Mouse (Mus musculus): ENCODE results near the gene 4930470P17Rik. TPM values are rescaled to one million over a fixed set of nuclear protein-coding genes. Genes with fewer than 3 reads are reported as not detected.

4930470P17Rik gene
- total and polyA plus RNA-seq, 2 experiments from 2014 or later = not detected

DNA sequence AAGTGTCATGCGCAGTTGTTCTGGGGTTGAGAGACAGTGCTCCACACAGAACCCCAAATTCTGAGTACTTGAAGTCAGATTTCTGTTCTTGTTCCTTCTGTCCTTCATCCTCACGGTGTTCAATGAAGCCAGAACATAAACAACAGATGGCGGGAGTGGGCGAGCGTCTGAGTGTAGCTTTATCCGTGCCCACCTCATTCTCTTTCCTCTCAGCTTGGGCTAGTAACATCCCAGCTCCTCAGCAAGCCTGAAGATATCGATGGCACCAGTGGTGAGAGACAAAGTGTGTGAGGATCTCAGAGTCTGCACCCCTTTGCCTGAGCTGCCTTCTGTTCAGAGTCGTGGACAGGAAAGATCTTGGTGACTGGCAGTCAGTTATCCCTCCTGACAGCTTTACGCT is 62.6 kb downstream of the 4930470P17Rik start:
- ATAC-seq (ENCODE audit: low FRiP score) = no peak
- H3K9me3 ChIP-seq (ENCODE audit: low read length) = no peaks in the 10 kb centered on the region

DNA sequence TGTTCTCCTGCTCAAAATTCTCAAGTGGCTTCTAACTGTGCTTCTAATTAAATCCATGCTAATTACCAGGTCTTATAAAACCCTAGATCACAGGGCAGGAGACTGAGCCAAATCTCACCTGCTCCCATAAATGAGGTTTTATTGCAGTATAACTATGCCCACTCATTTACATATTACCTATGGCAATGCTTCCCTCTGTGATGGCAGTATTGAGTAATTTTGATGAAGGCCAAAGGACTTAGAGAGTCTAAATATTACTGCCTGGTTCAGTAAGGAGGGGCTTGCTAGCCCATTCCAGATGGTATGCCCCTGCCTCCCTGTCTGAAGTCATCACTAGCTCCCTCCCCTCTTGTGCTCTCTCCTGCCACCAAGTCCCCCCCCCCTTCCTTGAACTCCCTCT is 66.0 kb downstream of the 4930470P17Rik start:
- H3K9ac ChIP-seq (replicated peaks; ENCODE audit: low read length, poor library complexity, severe bottlenecking) = no peak overlapping the region
- H3K36me3 ChIP-seq (ENCODE audit: insufficient read depth, low read length) = no peaks in the 10 kb centered on the region
- no peak for TF ChIP-seq CTCF (IDR thresholded peaks at IDR 0.05)
- ATAC-seq (ENCODE audit: low FRiP score) (no peak), DNase-seq (ENCODE audit: low spot score) (peak; percentile 51)
- no peak overlapping the region for H3K4me2 ChIP-seq (ENCODE audit: low read depth, low read length, poor library complexity, severe bottlenecking)
- no peaks in the 10 kb centered on the region for H3K9me3 ChIP-seq (ENCODE audit: low read length)
- no peak overlapping the region for H3K27ac ChIP-seq (ENCODE audit: low read depth, low read length)
- no peak overlapping the region for H3K4me3 ChIP-seq (ENCODE audit: low read depth, low read length)
- H3K4me1 ChIP-seq (ENCODE audit: insufficient read depth, low read length) = no peaks in the 10 kb centered on the region
- no peaks in the 10 kb centered on the region for H3K27me3 ChIP-seq (ENCODE audit: insufficient read depth, low read length)

More for the DNA sequence above, 62.6 kb downstream of the 4930470P17Rik start:
- Histone ChIP-seq H3K27ac (ENCODE audit: low read depth, low read length) (no peak overlapping the region), H3K27me3 (ENCODE audit: insufficient read depth, low read length) (no peaks in the 10 kb centered on the region), H3K4me1 (ENCODE audit: insufficient read depth, low read length) (no peaks in the 10 kb centered on the region), H3K4me3 (ENCODE audit: low read depth, low read length) (no peak overlapping the region), H3K36me3 (ENCODE audit: insufficient read depth, low read length) (no peaks in the 10 kb centered on the region), H3K4me2 (ENCODE audit: low read depth, low read length, poor library complexity, severe bottlenecking) (no peak overlapping the region), H3K9ac (replicated peaks; ENCODE audit: low read length, poor library complexity, severe bottlenecking) (no peak overlapping the region)
- no peak for TF ChIP-seq CTCF (IDR thresholded peaks at IDR 0.05)
- no peak for DNase-seq (ENCODE audit: low spot score)
- 85% methylated on average over 9 of the region's 9 CpGs for WGBS

GRCm38 (mm10) chr2:170534803-170535174 is 67.0 kb downstream of the 4930470P17Rik start:
- no peak for ATAC-seq (ENCODE audit: low FRiP score)
- Histone ChIP-seq H3K9ac (replicated peaks; ENCODE audit: low read length, poor library complexity, severe bottlenecking) (no peak overlapping the region), H3K27me3 (ENCODE audit: insufficient read depth, low read length) (no peaks in the 10 kb centered on the region), H3K4me1 (ENCODE audit: insufficient read depth, low read length) (no peaks in the 10 kb centered on the region), H3K27ac (ENCODE audit: low read depth, low read length) (no peak overlapping the region), H3K4me2 (ENCODE audit: low read depth, low read length, poor library complexity, severe bottlenecking) (no peak overlapping the region), H3K36me3 (ENCODE audit: insufficient read depth, low read length) (no peaks in the 10 kb centered on the region), H3K4me3 (ENCODE audit: low read depth, low read length) (no peak overlapping the region), H3K9me3 (ENCODE audit: low read length) (no peaks in the 10 kb centered on the region)
- WGBS = 91% methylated on average over 11 of the region's 11 CpGs
- no peak for TF ChIP-seq CTCF (IDR thresholded peaks at IDR 0.05)
- no peak for DNase-seq (ENCODE audit: low spot score)

DNA sequence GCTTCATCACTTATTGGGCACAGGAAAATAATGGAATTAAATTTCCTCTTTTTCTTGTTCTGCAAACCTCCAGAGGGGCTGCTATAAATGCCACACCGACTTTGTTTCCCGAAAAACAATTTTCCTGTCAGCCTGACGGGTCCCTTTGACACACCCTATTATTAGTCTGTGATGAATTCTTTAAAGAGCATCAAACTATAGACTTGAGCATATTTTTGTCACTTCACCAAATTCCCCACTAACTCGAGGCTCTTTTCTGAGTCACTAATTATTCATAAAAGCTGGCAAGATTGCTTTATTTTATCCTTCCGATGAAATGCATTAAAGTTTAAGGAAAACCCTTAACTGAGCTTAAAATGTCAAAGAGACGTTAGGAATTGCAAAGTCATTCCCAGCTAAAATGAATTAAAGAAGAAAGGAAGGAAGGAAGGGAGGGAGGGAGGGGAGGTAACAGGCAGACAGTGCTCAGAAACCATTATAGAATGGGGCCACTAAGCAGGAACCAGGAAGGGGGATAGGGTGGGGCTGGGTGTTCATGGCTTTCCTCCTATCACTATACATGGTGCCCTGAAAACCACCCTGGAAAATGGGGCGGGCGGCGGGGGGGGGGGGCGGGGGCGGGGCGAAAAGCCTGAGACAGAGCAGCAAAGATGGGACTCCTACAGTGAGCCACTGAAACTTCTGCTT is 67.6 kb downstream of the 4930470P17Rik start:
- ATAC-seq (ENCODE audit: low FRiP score) (no peak), DNase-seq (ENCODE audit: low spot score) (no peak)
- Histone ChIP-seq H3K4me3 (ENCODE audit: low read depth, low read length) (no peak overlapping the region), H3K9me3 (ENCODE audit: low read length) (no peaks in the 10 kb centered on the region), H3K27ac (ENCODE audit: low read depth, low read length) (no peak overlapping the region), H3K27me3 (ENCODE audit: insufficient read depth, low read length) (no peaks in the 10 kb centered on the region), H3K9ac (replicated peaks; ENCODE audit: low read length, poor library complexity, severe bottlenecking) (no peak overlapping the region), H3K4me2 (ENCODE audit: low read depth, low read length, poor library complexity, severe bottlenecking) (no peak overlapping the region), H3K4me1 (ENCODE audit: insufficient read depth, low read length) (no peaks in the 10 kb centered on the region), H3K36me3 (ENCODE audit: insufficient read depth, low read length) (no peaks in the 10 kb centered on the region)
- 47% methylated on average over 8 of the region's 12 CpGs for WGBS
- TF ChIP-seq CTCF (IDR thresholded peaks at IDR 0.05) = no peak

- DNase-seq (ENCODE audit: low spot score) = no peak
- 91% methylated on average over 3 of the region's 3 CpGs for WGBS
- H3K9ac ChIP-seq (replicated peaks; ENCODE audit: low read length, poor library complexity, severe bottlenecking) = no peak overlapping the region
- no peak for ATAC-seq (ENCODE audit: low FRiP score)
- H3K4me3 ChIP-seq (ENCODE audit: low read depth, low read length) = no peak overlapping the region
- no peaks in the 10 kb centered on the region for H3K4me1 ChIP-seq (ENCODE audit: insufficient read depth, low read length)
- no peaks in the 10 kb centered on the region; the same call in 1 of the 2 replicates for H3K27me3 ChIP-seq (ENCODE audit: insufficient read depth, low read length)
- H3K9me3 ChIP-seq (ENCODE audit: low read length) = no peaks in the 10 kb centered on the region
- no peaks in the 10 kb centered on the region for H3K36me3 ChIP-seq (ENCODE audit: insufficient read depth, low read length)
- no peak overlapping the region for H3K27ac ChIP-seq (ENCODE audit: low read depth, low read length)
- TF ChIP-seq CTCF (IDR thresholded peaks at IDR 0.05) = no peak
- no peak overlapping the region for H3K4me2 ChIP-seq (ENCODE audit: low read depth, low read length, poor library complexity, severe bottlenecking)
These were observed 71.6 kb downstream of the 4930470P17Rik start for GRCm38 (mm10) chr2:170530256-170530655.

DNA sequence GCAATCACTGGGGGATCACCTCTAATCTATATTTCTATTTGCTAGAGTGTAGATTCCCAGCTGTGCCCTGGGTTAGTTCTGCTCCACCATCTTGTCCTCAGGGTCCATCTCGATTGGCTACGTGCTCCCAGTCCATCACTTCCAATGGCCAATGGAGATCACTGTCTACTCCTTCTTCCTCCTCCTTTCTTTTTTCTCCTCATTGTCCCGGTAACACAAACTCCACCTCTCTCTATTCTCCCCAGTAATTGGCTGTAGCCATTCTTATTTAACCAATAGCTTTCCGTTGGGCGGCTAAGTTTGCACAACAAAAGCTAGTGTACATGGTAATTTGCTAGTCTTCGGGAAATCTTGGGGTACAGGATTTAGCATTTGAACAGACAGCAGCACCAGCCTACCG is 72.1 kb downstream of the 4930470P17Rik start:
- 87% methylated on average over 7 of the region's 7 CpGs for WGBS
- H3K4me2 ChIP-seq (ENCODE audit: low read depth, low read length, poor library complexity, severe bottlenecking) = no peak overlapping the region
- no peaks in the 10 kb centered on the region for H3K4me1 ChIP-seq (ENCODE audit: insufficient read depth, low read length)
- no peak for TF ChIP-seq CTCF (IDR thresholded peaks at IDR 0.05)
- ATAC-seq (ENCODE audit: low FRiP score) = no peak
- H3K9me3 ChIP-seq (ENCODE audit: low read length) = no peaks in the 10 kb centered on the region
- no peak for DNase-seq (ENCODE audit: low spot score)
- H3K36me3 ChIP-seq (ENCODE audit: insufficient read depth, low read length) = no peaks in the 10 kb centered on the region
- no peak overlapping the region for H3K27ac ChIP-seq (ENCODE audit: low read depth, low read length)
- H3K9ac ChIP-seq (replicated peaks; ENCODE audit: low read length, poor library complexity, severe bottlenecking) = no peak overlapping the region
- H3K4me3 ChIP-seq (ENCODE audit: low read depth, low read length) = no peak overlapping the region
- no peaks in the 10 kb centered on the region; the same call in 1 of the 2 replicates for H3K27me3 ChIP-seq (ENCODE audit: insufficient read depth, low read length)

Other genes with a start within 250 kb of the 4930470P17Rik start
- 9.4 and 9.6 TPM in 2 replicates for gene Bcas1, start 174.2 kb downstream of the 4930470P17Rik start, total RNA-seq (2014; rRNA removed)
- gene Bcas1, start 174.2 kb downstream of the 4930470P17Rik start, polyA plus RNA-seq (2015; fragmentation: Nextera tagmentation; extraction: Ambion mirVana) = 7.5 and 8.5 TPM in 2 replicates
- 94.1 and 161 TPM in 2 replicates for gene Pfdn4, start 105.6 kb downstream of the 4930470P17Rik start, total RNA-seq (2014; rRNA removed)
- 147 and 157 TPM in 2 replicates for gene Pfdn4, start 105.6 kb downstream of the 4930470P17Rik start, polyA plus RNA-seq (2015; fragmentation: Nextera tagmentation; extraction: Ambion mirVana)
- 0.14 TPM in 1 of 2 replicates, not detected in the other for gene Cyp24a1, start 104.9 kb downstream of the 4930470P17Rik start, total RNA-seq (2014; rRNA removed)
- gene Cyp24a1, start 104.9 kb downstream of the 4930470P17Rik start, polyA plus RNA-seq (2015; fragmentation: Nextera tagmentation; extraction: Ambion mirVana) = 0.09 and 0.23 TPM in 2 replicates
- gene Dok5, start 129.8 kb upstream of the 4930470P17Rik start, total RNA-seq (2014; rRNA removed) = 27.0 and 29.3 TPM in 2 replicates
- gene Dok5, start 129.8 kb upstream of the 4930470P17Rik start, polyA plus RNA-seq (2015; fragmentation: Nextera tagmentation; extraction: Ambion mirVana) = 35.2 and 36.9 TPM in 2 replicates